Mouse (Mus musculus): Measurements from ENCODE around the gene Grip1. TPM values are rescaled to one million over a fixed set of nuclear protein-coding genes. Genes with fewer than 3 reads are reported as not detected.

The Grip1 gene
- 4.2 and 4.8 TPM in 2 replicates for polyA plus RNA-seq (2015; fragmentation: Nextera tagmentation; extraction: Ambion mirVana)

DNA sequence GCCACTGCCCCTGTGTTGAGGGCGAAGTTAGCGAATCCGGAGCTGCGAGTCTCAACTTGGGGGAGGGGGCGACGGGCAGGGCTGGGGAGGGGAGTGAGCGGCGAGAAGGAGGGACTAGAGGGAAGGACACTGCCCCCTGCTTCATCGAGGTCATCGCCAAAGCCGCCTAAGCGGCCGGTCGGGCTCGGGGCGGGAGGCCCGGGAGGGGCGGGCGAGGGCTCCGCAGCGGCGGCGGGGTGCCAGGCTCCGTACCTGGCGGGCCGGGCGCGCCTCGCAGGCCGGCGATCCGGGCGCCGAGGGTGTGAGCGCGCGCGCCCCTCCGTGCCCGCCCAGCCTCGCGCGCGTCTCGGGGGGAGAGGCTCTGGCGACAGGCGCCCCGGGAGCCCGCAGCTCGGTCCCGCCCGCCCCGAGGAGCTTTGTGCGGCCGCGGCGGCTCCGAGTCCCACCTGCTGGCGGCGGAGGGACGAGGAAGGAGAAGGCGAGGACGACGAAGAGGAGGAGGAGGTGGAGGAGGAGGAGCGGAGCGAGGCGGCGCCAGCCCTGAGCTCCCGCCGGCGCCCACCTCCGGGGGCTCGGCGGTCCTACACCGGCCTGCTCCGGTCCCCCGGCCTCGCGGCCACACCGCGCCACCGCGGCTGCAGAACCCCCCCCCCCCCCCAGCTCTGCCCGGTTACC, at the start of gene Grip1:
Gene Grip1, plus strand, starts transcription at position 400 of the 675 bp plus-strand sequence.
- peak; percentile 87 for ATAC-seq (ENCODE audit: insufficient number of reproducible peaks, low FRiP score, low TSS enrichment, low read depth)
- H3K9me3 ChIP-seq (replicated peaks) = no peaks in the 10 kb centered on the region
- H3K27me3 ChIP-seq = 0 out of 2 replicates have a peak, but pooled peaks cover 3% of the 10 kb centered on the region
- peak within 1 kb of the TSS; percentile 71 for H3K4me3 ChIP-seq (replicated peaks)
- H3K27ac ChIP-seq (replicated peaks) = peak within 1 kb of the TSS; percentile 66
- WGBS = under 1% methylated on average over 57 of the region's 84 CpGs
- peak within 1 kb of the TSS; percentile 97 for H3K4me2 ChIP-seq (replicated peaks)
- H3K36me3 ChIP-seq = no peaks in the 10 kb centered on the region
- peaks cover 21% of the 10 kb centered on the region; the same call in 1 of the 2 replicates for H3K4me1 ChIP-seq
- peak within 1 kb of the TSS; percentile 62 for H3K9ac ChIP-seq

DNA sequence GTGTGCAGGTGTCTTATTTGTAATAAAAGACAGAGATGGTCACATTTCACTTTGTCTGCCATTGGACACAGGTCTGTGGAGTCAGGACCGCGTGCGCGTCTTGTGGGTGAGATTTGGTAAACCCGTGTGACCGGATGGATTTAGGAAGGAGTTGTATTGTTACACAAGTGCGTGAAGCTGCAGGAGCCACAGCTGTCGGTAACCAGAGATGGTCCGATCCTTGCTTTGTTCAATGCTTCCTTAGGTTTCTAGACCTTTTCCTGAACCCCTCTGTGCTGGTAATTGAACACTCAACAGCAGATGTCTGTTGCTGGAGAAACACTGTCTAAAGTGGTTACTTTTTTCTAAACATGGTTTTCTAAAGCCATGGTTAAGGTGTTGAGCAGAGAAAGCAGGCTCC, 48.5 kb upstream of the Grip1 start:
- 0 out of 2 replicates have a peak, but pooled peaks have one; percentile 15 for ATAC-seq (ENCODE audit: insufficient number of reproducible peaks, low FRiP score, low TSS enrichment, low read depth)
- Histone ChIP-seq H3K4me2 (replicated peaks) (no peak overlapping the region), H3K9me3 (replicated peaks) (no peaks in the 10 kb centered on the region), H3K27me3 (no peaks in the 10 kb centered on the region), H3K4me3 (replicated peaks) (no peak overlapping the region), H3K36me3 (no peaks in the 10 kb centered on the region), H3K27ac (replicated peaks) (no peak overlapping the region), H3K4me1 (0 out of 2 replicates have a peak, but pooled peaks cover 3% of the 10 kb centered on the region), H3K9ac (no peak overlapping the region)
- 86% methylated on average over 9 of the region's 9 CpGs for WGBS

GRCm38 (mm10) chr10:119405612-119406011, 48.0 kb upstream of the Grip1 start:
- no peak overlapping the region for H3K27ac ChIP-seq (replicated peaks)
- no peak overlapping the region for H3K4me3 ChIP-seq (replicated peaks)
- no peak overlapping the region for H3K9ac ChIP-seq
- H3K4me1 ChIP-seq = 0 out of 2 replicates have a peak, but pooled peaks cover 3% of the 10 kb centered on the region
- no peak overlapping the region for H3K4me2 ChIP-seq (replicated peaks)
- ATAC-seq (ENCODE audit: insufficient number of reproducible peaks, low FRiP score, low TSS enrichment, low read depth) = no peak
- no peaks in the 10 kb centered on the region for H3K36me3 ChIP-seq
- H3K27me3 ChIP-seq = no peaks in the 10 kb centered on the region
- no peaks in the 10 kb centered on the region for H3K9me3 ChIP-seq (replicated peaks)
- 67% methylated on average over 1 of the region's 1 CpGs for WGBS

- no peak overlapping the region for H3K4me3 ChIP-seq (replicated peaks)
- H3K27me3 ChIP-seq = no peaks in the 10 kb centered on the region
- no peaks in the 10 kb centered on the region for H3K36me3 ChIP-seq
- no peak overlapping the region for H3K9ac ChIP-seq
- no peak overlapping the region for H3K4me2 ChIP-seq (replicated peaks)
- H3K27ac ChIP-seq (replicated peaks) = no peak overlapping the region
- 0 out of 2 replicates have a peak, but pooled peaks cover 3% of the 10 kb centered on the region for H3K4me1 ChIP-seq
- no peaks in the 10 kb centered on the region for H3K9me3 ChIP-seq (replicated peaks)
- ATAC-seq (ENCODE audit: insufficient number of reproducible peaks, low FRiP score, low TSS enrichment, low read depth) = no peak
- WGBS = 30% methylated on average over 6 of the region's 6 CpGs
Observed at GRCm38 (mm10) chr10:119408327-119408726, 45.3 kb upstream of the Grip1 start.

DNA sequence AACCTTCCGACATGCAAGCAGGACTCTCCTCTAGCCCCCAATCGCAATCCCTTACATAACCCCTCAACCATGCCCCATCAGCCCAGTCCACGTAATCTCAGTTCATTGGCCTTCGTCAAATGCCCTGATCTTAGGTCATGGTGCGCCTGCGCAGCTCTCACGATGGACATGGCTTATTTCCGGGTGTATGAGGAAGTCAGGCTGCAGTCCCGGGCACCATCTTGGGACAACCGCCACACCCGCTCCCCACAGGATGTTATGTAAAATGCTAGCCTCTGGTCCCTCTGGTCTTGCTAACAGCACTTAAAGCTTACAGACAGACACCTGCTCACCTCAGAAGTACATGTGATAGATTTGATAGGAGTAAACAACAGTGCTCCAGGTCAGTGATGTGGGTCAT, 40.4 kb upstream of the Grip1 start:
- Histone ChIP-seq H3K9me3 (replicated peaks) (no peaks in the 10 kb centered on the region), H3K4me1 (0 out of 2 replicates have a peak, but pooled peaks cover 2% of the 10 kb centered on the region), H3K4me3 (replicated peaks) (no peak overlapping the region), H3K36me3 (no peaks in the 10 kb centered on the region), H3K4me2 (replicated peaks) (no peak overlapping the region), H3K27me3 (no peaks in the 10 kb centered on the region), H3K9ac (no peak overlapping the region), H3K27ac (replicated peaks) (no peak overlapping the region)
- WGBS = 95% methylated on average over 11 of the region's 11 CpGs
- no peak for ATAC-seq (ENCODE audit: insufficient number of reproducible peaks, low FRiP score, low TSS enrichment, low read depth)

DNA sequence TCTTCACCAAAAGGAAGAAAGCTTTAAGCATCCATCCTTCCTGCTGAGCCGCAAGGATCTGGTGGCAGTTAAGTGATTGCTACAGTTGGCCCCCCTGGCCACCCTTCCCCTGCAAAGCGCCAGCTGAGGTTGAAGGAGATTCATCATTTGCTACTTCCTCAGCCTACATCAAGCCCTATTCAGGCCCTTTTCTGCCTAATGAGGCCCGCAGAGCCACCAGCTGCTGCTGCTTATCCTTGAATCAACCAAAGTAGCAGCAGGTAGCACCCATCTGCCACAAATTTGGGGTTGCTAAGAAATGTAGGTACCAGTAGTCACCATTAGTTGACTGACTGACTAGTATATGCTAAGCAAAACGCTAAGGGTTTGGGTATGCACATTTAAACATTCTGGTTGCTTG, 38.5 kb upstream of the Grip1 start:
- Histone ChIP-seq H3K4me1 (no peaks in the 10 kb centered on the region), H3K9ac (no peak overlapping the region), H3K27me3 (no peaks in the 10 kb centered on the region), H3K27ac (replicated peaks) (no peak overlapping the region), H3K4me2 (replicated peaks) (no peak overlapping the region), H3K9me3 (replicated peaks) (no peaks in the 10 kb centered on the region), H3K4me3 (replicated peaks) (no peak overlapping the region), H3K36me3 (no peaks in the 10 kb centered on the region)
- no peak for ATAC-seq (ENCODE audit: insufficient number of reproducible peaks, low FRiP score, low TSS enrichment, low read depth)
- 77% methylated on average over 4 of the region's 4 CpGs for WGBS

- H3K9me3 ChIP-seq (replicated peaks) = no peaks in the 10 kb centered on the region
- no peak overlapping the region for H3K9ac ChIP-seq
- no peak overlapping the region for H3K4me2 ChIP-seq (replicated peaks)
- no peak overlapping the region for H3K27ac ChIP-seq (replicated peaks)
- H3K27me3 ChIP-seq = no peaks in the 10 kb centered on the region
- 65% methylated on average over 6 of the region's 6 CpGs for WGBS
- no peak overlapping the region for H3K4me3 ChIP-seq (replicated peaks)
- H3K36me3 ChIP-seq = no peaks in the 10 kb centered on the region
- no peaks in the 10 kb centered on the region for H3K4me1 ChIP-seq
- no peak for ATAC-seq (ENCODE audit: insufficient number of reproducible peaks, low FRiP score, low TSS enrichment, low read depth)
Observed at GRCm38 (mm10) chr10:119421418-119421817, 32.2 kb upstream of the Grip1 start.

DNA sequence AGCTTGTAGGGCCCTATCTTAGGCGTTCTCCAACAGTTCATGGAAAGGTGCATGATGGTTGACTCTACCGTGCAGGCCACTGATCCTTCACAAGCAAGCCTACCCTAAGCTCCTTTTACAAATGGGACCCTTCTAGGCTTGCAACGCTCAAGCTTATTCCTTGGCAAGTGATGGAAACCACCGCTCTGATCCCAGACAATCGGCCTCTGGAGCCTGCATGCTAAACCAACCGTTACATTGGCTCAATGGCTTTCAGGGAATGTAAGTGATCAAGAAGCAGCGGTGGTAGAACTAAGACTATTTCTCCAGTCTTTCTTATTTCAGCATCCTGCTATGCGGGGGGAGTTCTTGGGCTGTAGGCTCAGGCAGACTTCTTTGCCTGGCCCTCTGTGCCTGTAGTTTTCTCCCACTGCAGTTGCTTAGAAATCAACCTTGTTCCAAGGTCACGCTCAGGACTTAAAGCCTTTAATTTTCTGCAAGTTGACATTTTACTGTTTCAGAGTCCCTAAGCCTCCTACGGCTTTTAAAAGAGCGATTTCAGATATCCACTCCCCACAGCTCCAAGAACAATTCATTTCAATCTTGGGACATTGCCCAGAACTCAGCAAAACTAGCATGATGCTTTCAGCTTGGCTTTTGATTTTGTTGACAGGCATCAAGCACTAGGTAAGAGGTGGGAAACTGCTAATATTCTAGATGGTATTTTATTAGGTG, 29.7 kb upstream of the Grip1 start:
- no peaks in the 10 kb centered on the region for H3K36me3 ChIP-seq
- H3K4me2 ChIP-seq (replicated peaks) = no peak overlapping the region
- WGBS = 77% methylated on average over 11 of the region's 11 CpGs

GRCm38 (mm10) chr10:119427653-119428052, 26.0 kb upstream of the Grip1 start:
- ATAC-seq (ENCODE audit: insufficient number of reproducible peaks, low FRiP score, low TSS enrichment, low read depth) = no peak
- Histone ChIP-seq H3K9ac (no peak overlapping the region), H3K27ac (replicated peaks) (no peak overlapping the region), H3K9me3 (replicated peaks) (no peaks in the 10 kb centered on the region), H3K4me3 (replicated peaks) (no peak overlapping the region), H3K4me2 (replicated peaks) (no peak overlapping the region), H3K36me3 (no peaks in the 10 kb centered on the region), H3K4me1 (no peaks in the 10 kb centered on the region), H3K27me3 (no peaks in the 10 kb centered on the region)
- WGBS = 85% methylated on average over 7 of the region's 7 CpGs

More for the DNA sequence above, 29.7 kb upstream of the Grip1 start:
- no peak for ATAC-seq (ENCODE audit: insufficient number of reproducible peaks, low FRiP score, low TSS enrichment, low read depth)
- no peaks in the 10 kb centered on the region for H3K9me3 ChIP-seq (replicated peaks)
- H3K4me3 ChIP-seq (replicated peaks) = no peak overlapping the region
- H3K4me1 ChIP-seq = no peaks in the 10 kb centered on the region
- no peak overlapping the region for H3K9ac ChIP-seq
- no peaks in the 10 kb centered on the region for H3K27me3 ChIP-seq
- H3K27ac ChIP-seq (replicated peaks) = no peak overlapping the region

DNA sequence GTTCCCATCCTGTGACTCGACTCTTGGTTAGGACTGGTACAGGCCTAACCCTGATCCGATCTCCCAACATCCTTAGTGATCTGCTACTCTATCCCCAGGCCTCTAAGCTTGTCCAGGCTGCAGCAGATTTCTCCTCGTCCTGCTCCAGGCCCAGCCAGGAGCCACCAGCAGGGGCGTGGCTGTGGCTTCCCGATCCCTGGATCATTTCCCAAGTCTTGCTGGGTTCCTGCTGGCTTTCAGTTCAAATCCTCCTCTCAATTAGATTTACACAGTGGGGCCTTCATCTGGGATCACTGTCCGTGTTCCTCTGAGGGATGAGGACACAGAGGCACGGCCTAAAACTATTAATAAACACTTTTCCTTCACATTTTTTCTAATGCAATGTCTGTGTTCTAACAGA, 25.5 kb upstream of the Grip1 start:
- no peaks in the 10 kb centered on the region for H3K4me1 ChIP-seq
- 58% methylated on average over 7 of the region's 7 CpGs for WGBS
- no peak for ATAC-seq (ENCODE audit: insufficient number of reproducible peaks, low FRiP score, low TSS enrichment, low read depth)
- H3K27ac ChIP-seq (replicated peaks) = no peak overlapping the region
- no peaks in the 10 kb centered on the region for H3K9me3 ChIP-seq (replicated peaks)
- H3K4me3 ChIP-seq (replicated peaks) = no peak overlapping the region
- H3K27me3 ChIP-seq = no peaks in the 10 kb centered on the region
- no peaks in the 10 kb centered on the region for H3K36me3 ChIP-seq
- no peak overlapping the region for H3K4me2 ChIP-seq (replicated peaks)
- no peak overlapping the region for H3K9ac ChIP-seq

DNA sequence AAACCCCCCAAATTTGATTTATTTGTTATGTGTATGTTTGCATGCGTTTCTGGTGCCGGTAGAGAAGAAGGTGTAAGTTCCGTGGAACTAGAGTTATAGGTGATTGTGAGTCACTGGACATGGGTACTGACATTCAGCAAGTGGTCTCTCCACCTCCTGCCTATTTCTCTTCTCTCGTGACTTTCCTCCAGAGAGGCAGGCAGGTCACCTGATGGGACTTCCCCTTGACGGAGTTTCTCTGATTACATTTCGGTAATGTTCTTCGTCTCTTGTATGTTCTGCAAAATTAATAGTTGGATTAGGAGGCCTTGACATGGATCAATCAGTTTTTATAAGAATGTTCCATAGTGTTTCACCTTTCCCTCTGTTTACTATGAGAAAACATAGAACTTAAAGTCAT, 23.4 kb upstream of the Grip1 start:
- 86% methylated on average over 7 of the region's 7 CpGs for WGBS
- no peaks in the 10 kb centered on the region for H3K36me3 ChIP-seq
- H3K9ac ChIP-seq = no peak overlapping the region
- no peaks in the 10 kb centered on the region for H3K27me3 ChIP-seq
- no peak for ATAC-seq (ENCODE audit: insufficient number of reproducible peaks, low FRiP score, low TSS enrichment, low read depth)
- no peak overlapping the region for H3K4me2 ChIP-seq (replicated peaks)
- no peak overlapping the region for H3K4me3 ChIP-seq (replicated peaks)
- no peaks in the 10 kb centered on the region for H3K4me1 ChIP-seq
- no peak overlapping the region for H3K27ac ChIP-seq (replicated peaks)
- H3K9me3 ChIP-seq (replicated peaks) = no peaks in the 10 kb centered on the region
